Mouse (Mus musculus) CD8-positive naive resting alpha-beta T cell, adult 2 months (primary cell): Measurements from ENCODE around the gene Parva.

ENCODE experiments used
- DNase-seq, 2 experiments: peaks; one replicate each; pipeline ENCODE4 v3.0.0; 2022; ENCODE audit warnings: low read depth in 2 of 2, low spot score in 2 of 2

Parva gene

GRCm38 (mm10) chr7:112472024-112472707 is 44.9 kb downstream of the Parva start:
- DNase-seq, result no peak

DNA sequence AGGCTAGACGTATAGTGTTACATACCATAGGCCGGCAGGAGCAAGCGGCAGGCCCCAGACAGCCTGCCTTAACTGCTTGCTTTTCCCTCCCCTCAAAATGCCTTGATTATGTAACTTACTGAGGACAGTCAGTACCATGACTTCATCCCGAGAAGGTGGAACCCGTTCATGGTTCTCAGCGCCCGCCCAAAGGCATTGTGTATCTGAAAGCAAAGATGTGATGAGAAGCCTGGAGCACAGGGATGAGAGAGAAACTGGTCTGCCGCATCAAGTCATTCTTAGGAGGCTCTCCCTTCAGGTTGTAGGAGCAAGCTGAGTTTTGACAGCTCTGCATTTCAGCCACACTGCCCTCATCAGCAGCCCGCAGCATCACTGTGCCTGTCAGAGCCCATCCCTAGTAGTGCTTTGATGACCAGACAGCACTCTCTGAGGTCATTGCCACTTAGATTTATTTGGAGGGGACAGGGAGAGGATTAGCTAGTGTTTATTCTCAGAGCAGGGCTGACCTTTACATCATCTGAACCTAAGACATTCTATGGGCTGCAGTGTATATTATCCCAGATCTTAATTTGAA is 45.5 kb downstream of the Parva start:
- DNase-seq, result no peak

GRCm38 (mm10) chr7:112473649-112474435 is 46.5 kb downstream of the Parva start:
- DNase-seq, result no peak

DNA sequence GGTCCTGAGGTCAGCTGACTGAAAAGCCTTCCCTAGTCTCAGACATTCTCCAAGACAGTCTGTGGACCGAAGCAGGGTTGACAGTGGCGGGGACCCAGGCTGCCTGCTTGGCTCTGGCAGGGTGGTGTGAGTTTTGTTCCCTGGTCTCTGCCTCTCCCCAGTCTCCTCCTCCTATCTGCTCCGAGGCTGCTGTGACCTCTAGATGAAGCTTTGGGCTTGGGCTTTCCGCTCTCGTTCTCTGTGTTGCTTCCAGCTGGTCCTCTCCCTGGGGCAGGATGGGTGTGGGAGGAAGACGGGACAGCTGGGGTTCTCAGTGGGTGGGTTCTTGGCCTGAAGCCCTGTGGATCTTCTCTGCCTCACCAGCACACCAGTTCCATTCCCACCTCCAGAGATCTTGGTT is 51.8 kb downstream of the Parva start:
- no peak for DNase-seq

DNA sequence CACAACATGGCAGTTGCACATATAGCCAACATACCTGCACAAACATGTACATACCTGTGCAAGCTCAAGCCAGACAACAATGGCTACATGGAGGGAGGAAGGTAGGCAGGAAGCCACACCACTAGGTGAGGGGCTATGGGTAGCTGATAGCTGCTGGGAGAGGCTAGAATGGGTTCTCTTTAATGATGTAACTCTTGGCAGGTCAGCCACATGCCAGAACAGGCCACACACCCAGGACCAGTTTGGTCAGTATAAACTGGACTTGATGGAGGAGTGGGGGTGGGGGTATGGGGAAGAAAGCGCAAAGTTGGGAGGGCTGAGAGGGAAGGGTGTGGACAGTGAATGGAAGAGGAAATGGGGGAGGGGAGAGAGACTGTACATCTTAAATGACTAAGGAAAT is 53.7 kb downstream of the Parva start:
- DNase-seq, result no peak

DNA sequence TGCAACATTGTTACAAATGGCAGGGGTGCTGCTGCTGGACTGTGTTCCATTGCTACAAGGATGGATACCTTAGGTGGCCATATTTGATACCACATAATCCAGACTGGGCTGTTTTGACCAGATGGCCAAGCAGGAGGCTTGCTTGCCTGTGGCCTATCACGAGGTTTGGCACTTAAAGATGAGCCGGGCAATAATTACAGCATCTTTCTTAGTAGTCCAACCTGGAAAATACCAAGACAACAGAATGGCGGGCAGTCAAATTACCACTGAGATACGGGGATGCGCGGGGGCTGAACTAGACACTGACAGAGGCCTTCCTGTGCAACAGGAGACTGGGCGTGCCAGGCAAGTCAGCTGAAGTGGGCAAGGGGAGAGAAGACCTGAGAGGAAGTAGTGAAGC is 55.3 kb downstream of the Parva start:
- no peak for DNase-seq

DNA sequence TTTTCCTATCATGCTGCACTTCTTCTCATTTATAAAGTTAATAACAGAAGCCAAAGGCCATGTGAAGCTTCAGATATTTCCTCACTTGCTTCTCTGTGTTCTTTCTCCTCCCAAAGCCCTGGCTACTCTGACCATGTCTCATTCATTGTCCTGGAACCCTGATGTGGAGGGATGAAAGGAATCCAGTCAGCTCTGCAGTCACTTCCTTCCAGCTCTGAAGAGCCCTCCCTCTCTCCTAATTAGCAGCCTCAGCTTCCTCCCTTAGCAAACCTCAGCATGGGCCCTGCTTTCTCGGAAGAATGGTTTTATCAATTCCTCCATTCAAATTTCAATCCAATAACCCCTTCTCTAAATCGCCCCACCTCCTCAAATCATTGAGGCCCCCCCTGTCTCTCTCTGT is 56.1 kb downstream of the Parva start:
- DNase-seq, result no peak

DNA sequence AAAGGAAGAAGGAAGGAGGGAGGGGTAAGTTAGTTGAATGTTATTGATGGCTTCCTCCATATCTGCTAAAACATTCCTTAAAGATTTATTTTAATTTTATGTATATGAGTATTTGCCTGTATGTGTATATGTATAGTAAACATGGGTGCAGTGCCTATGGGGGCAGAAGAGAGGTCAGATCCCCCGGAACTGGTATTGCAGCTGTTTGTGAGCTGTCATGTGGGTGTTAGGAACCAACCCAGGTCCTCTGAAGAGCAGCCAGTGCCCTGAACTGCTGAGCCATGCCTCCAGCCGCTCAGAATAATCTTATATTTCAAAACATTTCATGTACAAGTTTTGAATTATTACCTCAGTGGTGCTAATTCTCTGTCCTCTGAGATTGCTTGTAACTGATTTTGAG is 63.5 kb downstream of the Parva start:
- no peak for DNase-seq

DNA sequence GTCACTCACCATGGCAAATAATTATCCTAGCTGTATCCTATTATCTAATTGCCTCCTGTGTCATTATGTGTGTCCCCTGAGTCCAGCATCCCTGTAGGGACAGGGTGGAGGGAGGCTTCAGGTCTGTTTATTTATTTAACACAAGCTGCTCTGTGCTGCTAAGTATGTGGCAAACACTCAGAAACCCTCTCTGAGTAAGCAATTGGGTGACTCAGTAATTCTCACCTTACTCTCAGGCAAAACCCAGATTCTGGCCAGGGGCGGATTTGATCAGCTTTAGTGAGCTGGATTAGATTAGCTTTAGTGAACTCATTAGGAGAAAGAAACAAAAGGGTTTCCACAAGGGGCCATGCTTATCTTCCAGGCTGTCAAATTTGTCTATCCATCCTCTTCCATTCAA is 64.4 kb downstream of the Parva start:
- DNase-seq, result no peak

GRCm38 (mm10) chr7:112495950-112496349 is 68.6 kb downstream of the Parva start:
- DNase-seq, result no peak

DNA sequence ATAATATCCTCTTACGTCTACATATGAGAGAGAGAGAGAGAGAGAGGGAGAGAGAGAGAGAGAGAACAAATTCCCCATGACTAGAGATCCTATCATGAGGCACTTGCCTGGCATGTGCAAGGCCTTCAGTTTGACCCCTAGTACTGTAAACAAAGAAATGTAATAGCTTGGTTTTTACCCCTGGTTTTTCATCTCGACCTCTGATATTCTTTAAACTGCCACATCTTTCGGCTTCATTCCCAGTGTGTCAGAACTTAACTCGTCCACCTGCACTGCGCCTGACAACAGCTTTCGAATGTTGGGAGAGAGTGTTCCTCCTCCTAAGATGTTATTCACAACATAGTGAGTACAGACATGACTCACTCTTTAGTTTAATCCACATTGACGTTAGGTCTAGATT is 69.6 kb downstream of the Parva start:
- DNase-seq, result no peak

DNA sequence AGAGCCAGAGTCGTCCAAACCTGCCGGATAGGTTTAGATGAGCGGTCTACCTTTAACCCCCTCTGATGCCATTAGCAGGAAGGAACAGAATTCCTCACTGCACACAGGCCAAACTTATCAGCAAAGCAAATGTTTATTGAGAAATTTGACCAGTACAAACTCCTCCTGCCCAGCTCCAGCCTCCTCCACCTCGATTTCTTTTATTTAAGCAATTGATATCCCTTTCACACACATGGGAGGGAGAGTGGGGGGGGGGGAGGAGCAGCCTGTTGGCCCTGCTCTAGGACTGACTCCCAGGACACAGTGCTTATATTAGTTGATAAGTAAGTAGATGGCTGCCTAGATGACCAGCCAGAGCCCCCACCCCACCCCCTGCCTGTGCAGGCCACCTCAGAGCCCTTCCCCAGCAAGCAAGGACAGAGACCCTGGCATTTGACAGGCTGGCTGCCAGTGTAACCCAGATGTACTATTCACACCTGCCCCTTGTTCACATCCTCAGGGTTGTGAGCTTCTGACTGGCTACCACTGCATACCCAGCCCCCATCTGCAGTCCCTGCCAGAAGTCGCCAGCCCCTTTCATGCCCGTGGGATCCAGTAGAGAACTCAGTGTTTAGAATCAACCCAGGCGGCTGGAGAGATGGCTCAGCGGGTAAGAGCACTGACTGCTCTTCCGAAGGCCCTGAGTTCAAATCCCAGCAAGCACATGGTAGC is 71.4 kb downstream of the Parva start:
- DNase-seq, result no peak

- no peak for DNase-seq
Observed at GRCm38 (mm10) chr7:112499453-112500133, 72.3 kb downstream of the Parva start.

DNA sequence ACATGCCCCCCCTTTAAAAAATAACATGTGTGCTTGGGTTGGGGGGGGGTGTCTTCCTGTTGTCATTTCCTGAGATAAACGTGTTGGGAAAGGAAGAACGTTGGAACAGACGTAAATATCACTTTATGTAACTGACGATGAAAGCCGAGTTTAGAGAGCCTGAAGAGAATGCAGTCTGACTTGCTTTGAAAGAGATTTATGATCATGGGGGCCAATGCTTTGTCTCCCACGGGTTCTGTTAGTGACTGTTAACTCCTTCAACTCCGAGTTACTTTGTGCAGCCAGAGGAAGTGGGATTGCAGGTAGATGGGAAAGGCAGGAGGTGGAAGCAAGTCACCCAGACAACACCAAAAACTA is 72.8 kb downstream of the Parva start:
- no peak for DNase-seq

- no peak for DNase-seq
Observed at GRCm38 (mm10) chr7:112502050-112502809, 74.9 kb downstream of the Parva start.

DNA sequence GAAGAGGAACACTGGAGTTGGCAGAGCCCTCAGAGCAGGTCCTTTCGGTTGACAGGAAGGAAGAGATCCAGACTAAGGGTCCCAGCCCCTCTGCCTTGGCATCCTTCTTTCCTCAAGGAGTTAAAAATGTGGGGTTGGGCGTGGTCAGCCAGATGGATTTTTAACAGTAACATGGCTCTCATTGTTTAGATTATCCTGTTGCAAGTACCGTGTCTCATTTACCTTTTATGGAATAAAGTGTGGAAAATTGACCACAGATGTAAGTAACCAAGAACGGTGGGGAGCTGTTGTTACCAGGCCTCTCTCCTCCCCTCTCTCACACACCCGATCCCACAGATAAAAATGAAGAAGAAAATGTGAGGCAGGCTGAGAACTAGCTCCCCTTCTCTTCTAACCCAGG is 75.5 kb downstream of the Parva start:
- DNase-seq, result no peak

DNA sequence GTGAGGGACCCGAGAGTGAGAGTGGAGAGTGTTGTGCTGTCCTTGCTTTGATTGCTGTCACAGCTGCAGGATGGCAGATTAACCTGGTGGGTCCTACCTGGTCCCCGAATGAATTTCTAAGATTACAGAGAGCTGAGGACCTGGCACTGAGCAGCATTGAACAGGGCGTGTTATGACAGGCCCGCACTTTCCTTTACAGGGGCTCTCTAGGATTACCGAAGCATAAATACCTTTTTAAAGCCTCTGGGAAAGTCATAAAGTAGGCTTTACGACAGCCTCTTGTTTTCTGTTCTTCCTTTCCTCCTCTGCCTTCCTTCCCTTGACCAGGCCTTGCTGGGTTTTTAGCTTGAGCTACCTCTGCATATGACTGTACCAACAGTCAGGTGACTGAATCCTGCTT is 76.1 kb downstream of the Parva start:
- DNase-seq, result no peak

DNA sequence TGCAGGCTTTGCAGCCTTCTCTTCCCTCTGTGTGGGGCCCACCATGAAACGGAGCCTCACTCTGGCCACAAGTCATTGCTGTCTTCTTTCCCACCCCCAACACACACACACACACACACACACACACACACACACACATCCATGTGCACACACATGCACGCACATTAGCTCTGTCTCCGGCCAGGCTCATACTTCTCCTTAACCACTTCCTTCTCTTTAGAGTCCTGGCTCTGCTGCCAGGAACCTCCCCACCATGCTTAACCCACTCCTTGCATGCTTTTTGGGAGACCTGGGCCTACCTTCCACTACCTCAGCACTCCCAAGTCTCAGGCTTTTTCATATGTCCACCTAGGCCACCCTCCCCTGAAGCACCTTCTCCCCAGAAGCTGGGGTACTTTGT is 76.6 kb downstream of the Parva start:
- no peak for DNase-seq

- no peak for DNase-seq
Observed at GRCm38 (mm10) chr7:112509107-112509506, 81.8 kb downstream of the Parva start.

- DNase-seq, result no peak
Observed at GRCm38 (mm10) chr7:112510336-112511048, 83.2 kb downstream of the Parva start.
